Mouse (Mus musculus) thymus, postnatal 4 days (tissue): ENCODE data around the gene Nek2.

Experiments
- DNase-seq: peaks from one replicate; pipeline ENCODE4 v3.0.0; 2021

Gene Nek2

DNA sequence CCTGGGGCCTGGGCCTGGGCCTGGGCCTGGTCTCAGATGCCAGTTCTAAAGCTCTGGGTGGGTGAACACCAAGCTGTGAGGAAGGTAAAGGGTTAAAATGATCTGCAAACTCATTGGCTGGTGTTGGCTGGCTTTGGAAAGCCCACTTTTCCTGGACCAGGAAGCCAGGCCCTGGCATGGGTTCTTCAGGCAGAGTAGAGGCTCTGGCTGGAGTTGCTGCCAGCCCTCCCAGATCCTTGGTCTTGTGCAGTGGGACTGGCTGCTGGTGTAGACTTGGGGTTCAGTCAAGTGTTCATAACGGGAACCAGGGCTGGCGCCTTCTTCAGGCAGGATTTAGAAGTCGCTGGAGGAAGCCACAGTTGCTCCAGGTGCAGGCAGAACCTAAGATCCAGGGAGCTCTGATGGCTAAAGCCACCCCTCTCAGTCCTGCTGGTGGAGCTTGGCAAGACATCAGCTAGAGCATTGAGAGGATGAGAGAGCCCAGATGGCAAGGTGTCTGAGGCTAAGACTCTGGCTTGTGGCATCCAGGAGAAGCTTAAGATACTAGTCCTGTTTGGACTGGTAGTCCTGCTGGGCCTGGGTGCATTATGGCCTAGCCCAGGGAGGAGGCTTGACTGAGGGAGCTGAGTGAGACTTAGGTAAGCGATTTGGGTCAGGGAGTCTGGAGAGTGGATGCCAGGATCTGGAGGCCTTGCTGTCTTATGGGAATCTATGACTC lies 42.7 kb downstream of the Nek2 start:
- no peak for DNase-seq

DNA sequence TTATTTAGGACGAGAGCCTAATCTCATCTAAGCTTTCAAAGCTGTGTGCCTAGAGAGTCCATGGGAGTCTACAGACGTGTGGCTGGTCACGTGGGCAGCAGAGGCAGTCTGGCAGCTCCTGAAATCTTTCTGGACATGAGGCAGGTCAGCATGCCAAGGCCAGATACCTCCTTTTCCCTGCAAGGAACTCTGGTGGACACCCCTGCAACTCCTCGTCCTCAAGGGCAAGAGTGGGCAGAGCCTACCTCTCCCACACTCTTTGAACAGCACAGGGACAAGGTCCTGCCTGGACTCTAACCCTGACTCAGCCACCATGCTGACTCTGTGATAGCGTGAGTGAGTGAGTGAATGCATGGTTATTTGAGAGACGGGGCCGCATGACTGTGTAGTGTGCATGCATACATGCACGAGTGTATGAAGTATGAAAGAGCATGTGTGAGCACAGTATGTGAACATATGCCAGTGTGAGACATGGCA lies 43.3 kb downstream of the Nek2 start:
- DNase-seq = no peak

DNA sequence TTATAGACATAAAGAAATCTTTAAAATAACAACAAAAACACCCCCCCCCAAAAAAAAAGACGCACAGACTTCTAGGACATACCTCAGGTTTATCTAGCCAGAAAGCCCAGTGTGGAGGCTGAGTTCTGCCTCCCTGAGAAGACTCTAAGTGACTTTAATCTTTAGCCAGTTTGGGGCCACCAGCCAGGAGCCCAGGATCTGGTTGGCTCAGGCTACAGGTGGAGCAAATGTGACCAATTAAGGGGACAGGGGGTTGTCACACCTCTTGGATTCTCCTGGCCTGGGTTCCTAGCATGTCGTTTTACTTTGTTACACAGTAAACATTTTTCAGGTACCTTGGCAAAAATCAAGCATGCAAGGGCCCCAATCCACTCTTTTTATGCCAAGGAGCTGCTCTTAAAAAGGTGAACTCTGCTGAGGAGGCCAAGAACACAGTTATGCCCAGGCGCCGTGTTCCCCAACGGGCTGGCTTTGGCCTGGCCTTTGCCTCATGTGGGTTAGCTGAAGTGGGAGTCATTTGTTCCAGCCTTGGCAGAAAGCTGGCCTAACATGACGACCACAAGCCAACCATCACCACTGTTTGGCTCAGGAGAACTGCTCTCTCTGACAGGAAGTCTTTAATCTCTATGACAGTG lies 50.9 kb downstream of the Nek2 start:
- no peak for DNase-seq

DNA sequence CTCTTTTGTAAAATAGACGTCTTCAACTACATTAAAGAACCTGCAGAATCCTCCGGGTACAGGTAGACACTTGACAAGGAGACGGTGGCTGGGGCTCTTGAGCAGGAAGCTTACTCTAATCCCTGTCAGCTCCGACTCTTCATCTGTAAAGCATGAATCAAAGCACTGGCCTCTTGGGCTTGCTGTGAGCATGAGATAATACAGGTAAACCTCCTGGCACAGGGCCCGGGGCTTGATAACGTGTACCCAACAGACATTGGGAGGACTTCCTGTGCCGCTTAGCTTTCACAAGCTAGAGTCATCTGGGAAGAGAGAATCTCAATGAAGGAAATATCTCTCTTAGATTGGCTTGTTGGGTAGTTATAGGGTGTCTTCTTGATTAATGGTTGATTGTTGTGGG lies 53.8 kb downstream of the Nek2 start:
- DNase-seq = no peak

DNA sequence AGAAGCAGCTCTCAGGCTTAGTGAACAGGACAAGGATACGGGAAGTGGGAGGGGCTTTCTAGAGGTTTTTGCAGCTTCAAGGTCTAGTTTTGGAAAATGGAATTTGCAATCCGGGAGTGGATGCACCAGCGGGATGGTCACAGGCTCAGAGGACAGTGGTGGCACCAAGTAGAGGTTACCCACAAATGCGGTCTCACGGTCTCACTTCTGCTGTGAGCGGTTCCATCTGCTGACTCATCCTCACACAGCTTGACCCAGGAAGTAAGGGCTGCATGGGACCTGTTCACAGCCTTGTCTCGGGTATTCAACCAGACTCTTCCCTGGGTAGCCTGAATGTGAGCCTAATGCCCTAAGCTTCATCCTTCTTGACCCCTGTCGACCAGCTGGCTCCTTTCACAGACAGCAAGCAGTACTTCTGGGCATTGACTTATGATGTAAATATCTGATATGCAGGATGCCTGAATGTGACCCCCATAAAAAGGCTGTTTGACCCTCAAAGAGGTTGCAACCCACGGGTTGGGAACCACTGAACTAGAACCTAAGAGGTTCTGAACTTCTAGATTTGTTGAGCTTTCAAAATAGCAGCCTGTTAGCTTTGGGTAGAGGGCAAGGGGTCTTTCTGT lies 54.5 kb downstream of the Nek2 start:
- no peak for DNase-seq

DNA sequence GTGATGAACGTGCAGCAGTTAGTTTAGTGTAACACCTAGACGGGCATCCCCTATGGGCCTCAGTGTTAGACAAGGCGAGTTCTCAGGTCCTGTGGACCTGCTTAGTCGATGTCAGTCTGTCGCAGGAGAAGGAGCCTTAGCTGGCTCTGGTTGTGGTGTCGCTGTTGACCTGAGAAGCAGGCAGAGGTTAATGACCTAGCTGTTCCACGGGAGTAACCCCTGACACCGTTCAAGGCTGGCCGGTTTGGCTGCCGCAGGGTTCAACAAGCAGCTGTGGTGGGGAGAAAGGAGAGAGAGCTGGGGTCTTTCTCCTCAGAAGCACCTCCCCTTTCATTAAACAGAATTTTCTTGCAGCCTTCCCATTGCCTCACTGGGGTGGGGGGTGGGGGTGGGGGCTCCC lies 56.4 kb downstream of the Nek2 start:
- no peak for DNase-seq

DNA sequence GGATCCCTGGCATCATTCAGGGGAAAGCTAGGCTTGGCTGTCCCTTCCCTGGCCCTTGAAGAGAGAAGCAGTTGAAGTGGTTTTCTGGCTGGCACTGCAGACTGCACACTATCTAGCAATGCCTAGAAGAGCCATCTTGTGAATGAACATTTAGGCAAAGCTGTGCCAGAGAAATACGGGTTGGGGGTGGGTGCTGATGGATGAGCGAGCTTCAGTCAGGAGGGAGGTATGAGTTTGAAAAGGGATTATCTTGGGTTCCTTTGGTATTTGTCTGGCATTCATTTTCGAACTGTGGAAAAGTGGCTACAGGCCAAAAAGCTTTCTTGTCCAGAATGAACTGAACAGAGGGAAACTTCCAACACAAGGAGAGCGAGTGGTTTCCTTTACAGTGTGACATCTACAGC lies 57.3 kb downstream of the Nek2 start:
- no peak for DNase-seq

DNA sequence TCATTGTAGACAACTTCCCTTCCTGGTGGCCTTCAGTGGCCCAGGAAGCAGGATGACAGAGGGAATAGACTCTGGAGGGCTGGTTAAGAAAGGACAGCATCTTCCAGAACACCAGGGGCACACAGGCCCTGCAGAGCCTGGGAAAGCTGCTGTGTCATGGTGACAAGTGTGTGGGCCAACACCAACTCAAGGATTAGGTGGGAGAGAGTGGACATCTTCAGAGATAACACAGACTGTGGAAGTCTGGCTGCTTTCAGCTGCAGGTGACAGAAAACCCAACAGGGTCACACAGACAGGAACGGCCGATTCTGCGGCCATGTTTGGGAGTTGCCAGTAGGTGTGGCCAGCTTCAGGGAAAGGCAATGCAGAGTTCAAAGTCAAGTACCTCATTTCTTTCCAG lies 59.0 kb downstream of the Nek2 start:
- no peak for DNase-seq

DNA sequence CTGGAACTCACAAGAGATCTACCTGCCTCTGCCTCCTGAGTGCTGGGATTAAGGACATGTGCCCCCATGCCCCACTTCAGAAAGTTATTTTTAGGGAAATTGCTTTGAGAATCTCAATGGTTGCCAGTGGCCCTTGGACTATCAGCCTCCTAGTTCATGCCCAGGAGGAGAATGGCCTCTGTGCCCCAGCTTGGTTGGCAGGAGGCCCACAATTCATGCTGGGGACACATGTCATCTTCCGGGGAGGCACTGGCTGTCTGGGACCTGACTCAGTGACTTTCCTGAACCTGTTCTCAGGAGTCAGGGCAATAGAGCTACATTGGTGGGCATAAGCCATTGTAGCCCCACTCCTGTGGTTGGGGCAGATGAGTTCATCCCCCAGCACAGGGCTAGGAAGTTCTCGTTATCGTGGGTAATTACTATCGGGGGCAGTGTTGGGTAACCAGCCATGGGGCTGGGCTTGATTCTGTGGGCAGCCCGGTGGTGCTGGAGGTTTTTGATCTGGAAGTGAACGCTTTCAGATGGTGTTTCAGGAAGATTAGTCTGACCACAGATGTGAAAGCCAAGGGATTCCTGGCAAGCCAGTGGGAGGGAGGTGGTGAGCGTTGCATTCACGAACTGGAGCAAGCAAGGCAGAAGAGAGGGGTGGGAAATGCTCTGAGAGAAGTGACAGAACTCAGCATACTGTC lies 59.8 kb downstream of the Nek2 start:
- no peak for DNase-seq

DNA sequence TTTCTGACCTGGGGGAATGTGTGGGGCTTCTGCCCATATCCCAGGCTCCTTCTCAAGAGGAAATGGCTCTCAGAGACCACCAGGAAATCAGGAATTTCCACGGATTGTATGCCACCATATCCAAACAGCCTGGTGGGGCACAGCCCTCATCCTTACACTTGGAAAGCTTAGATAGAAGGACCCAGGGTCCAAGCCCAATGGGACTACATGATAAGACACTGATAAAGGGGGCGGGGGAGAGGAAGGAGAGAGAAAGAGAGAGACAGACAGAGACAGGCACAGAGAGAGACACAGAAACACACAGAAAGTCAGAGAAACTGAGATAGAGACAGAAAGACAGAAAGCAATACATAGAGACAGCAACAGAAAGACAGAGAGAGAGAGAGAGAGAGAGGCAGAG lies 60.4 kb downstream of the Nek2 start:
- no peak for DNase-seq
